Mouse (Mus musculus) thymus, postnatal 25 days (tissue): Measurements from ENCODE around the gene Pcdh15.

Experiments
- DNase-seq: peaks from one replicate; pipeline ENCODE4 v3.0.0; 2022

The Pcdh15 gene

GRCm38 (mm10) chr10:74008836-74009235 is 909.7 kb downstream of the Pcdh15 start:
- no peak for DNase-seq

- no peak for DNase-seq
Observed at GRCm38 (mm10) chr10:74023091-74023490, 923.9 kb downstream of the Pcdh15 start.

GRCm38 (mm10) chr10:74053059-74053458 is 953.9 kb downstream of the Pcdh15 start:
- DNase-seq = no peak

GRCm38 (mm10) chr10:74086653-74087052 is 987.5 kb downstream of the Pcdh15 start:
- no peak for DNase-seq

GRCm38 (mm10) chr10:74098296-74098695 is 999.2 kb downstream of the Pcdh15 start:
- DNase-seq = no peak

- DNase-seq = no peak
Observed at GRCm38 (mm10) chr10:74114107-74114506, 1015.0 kb downstream of the Pcdh15 start.

GRCm38 (mm10) chr10:74116817-74117216 is 1017.7 kb downstream of the Pcdh15 start:
- no peak for DNase-seq

GRCm38 (mm10) chr10:74123421-74123820 is 1024.3 kb downstream of the Pcdh15 start:
- no peak for DNase-seq

GRCm38 (mm10) chr10:74129192-74129591 is 1030.0 kb downstream of the Pcdh15 start:
- no peak for DNase-seq

GRCm38 (mm10) chr10:74129665-74130064 is 1030.5 kb downstream of the Pcdh15 start:
- DNase-seq = no peak

- DNase-seq = no peak
Observed at GRCm38 (mm10) chr10:74130805-74131204, 1031.7 kb downstream of the Pcdh15 start.

GRCm38 (mm10) chr10:74147966-74148365 is 1048.8 kb downstream of the Pcdh15 start:
- DNase-seq = no peak

- no peak for DNase-seq
Observed at GRCm38 (mm10) chr10:74181921-74182320, 1082.8 kb downstream of the Pcdh15 start.

GRCm38 (mm10) chr10:74203650-74204049 is 1104.5 kb downstream of the Pcdh15 start:
- no peak for DNase-seq

- DNase-seq = no peak
Observed at GRCm38 (mm10) chr10:74217268-74217667, 1118.1 kb downstream of the Pcdh15 start.

- DNase-seq = no peak
Observed at GRCm38 (mm10) chr10:74220439-74220838, 1121.3 kb downstream of the Pcdh15 start.

GRCm38 (mm10) chr10:74257716-74258446 is 1158.7 kb downstream of the Pcdh15 start:
- no peak for DNase-seq

GRCm38 (mm10) chr10:74258639-74259038 is 1159.5 kb downstream of the Pcdh15 start:
- no peak for DNase-seq

GRCm38 (mm10) chr10:74269637-74270269 is 1170.6 kb downstream of the Pcdh15 start:
- DNase-seq = no peak

GRCm38 (mm10) chr10:74270894-74271293 is 1171.8 kb downstream of the Pcdh15 start:
- DNase-seq = no peak

GRCm38 (mm10) chr10:74304120-74304519 is 1205.0 kb downstream of the Pcdh15 start:
- no peak for DNase-seq

GRCm38 (mm10) chr10:74305439-74306158 is 1206.5 kb downstream of the Pcdh15 start:
- DNase-seq = no peak

- no peak for DNase-seq
Observed at GRCm38 (mm10) chr10:74307035-74307434, 1207.9 kb downstream of the Pcdh15 start.

- DNase-seq = no peak
Observed at GRCm38 (mm10) chr10:74316091-74316490, 1216.9 kb downstream of the Pcdh15 start.
